Mouse (Mus musculus) midbrain, postnatal 0 days (tissue): ENCODE data around the gene Trip10. TPM values are rescaled to one million over a fixed set of nuclear protein-coding genes. Genes with fewer than 3 reads are reported as not detected.
A peak's percentile ranks its signal among the peaks of the same experiment; 100 is the strongest.

Experiments used
- ATAC-seq: fragments of 200-750 bp; cut with Nextera tagmentation; 2 replicates; pipeline ENCODE4 v1.8.0; 2017; ENCODE audit warnings: moderate number of reproducible peaks, mild to moderate bottlenecking, moderate TSS enrichment, moderate library complexity; ENCODE audit not compliant: low FRiP score
- DNase-seq: peaks from one replicate; pipeline ENCODE4 v3.0.0-alpha.2; 2015; ENCODE audit warnings: low spot score
- H3K27ac ChIP-seq: fragments of 300-500 bp; sonication (generic); 2 replicates; pipeline ENCODE4 v1.5.1; 2014; ENCODE audit warnings: low read depth, mild to moderate bottlenecking, low read length, mixed read lengths
- H3K27me3 ChIP-seq: fragments of 300-500 bp; sonication (generic); 2 replicates; pipeline ENCODE4 v1.6.1; 2014; ENCODE audit warnings: low read length, control low read depth, mixed read lengths; ENCODE audit not compliant: insufficient read depth
- H3K36me3 ChIP-seq: fragments of 300-500 bp; sonication (generic); 2 replicates; pipeline ENCODE4 v1.6.1; 2014; ENCODE audit warnings: low read length, control low read depth, mixed read lengths; ENCODE audit not compliant: insufficient read depth
- H3K4me1 ChIP-seq: fragments of 300-500 bp; sonication (generic); 2 replicates; pipeline ENCODE4 v1.6.1; 2014; ENCODE audit warnings: mild to moderate bottlenecking, control low read depth, antibody characterized with exemption, low read length, mixed read lengths; ENCODE audit not compliant: insufficient read depth
- H3K4me2 ChIP-seq: fragments of 300-500 bp; sonication (generic); 2 replicates; pipeline ENCODE4 v1.6.1; 2014; ENCODE audit warnings: low read depth, mild to moderate bottlenecking, low read length, mixed read lengths; ENCODE audit not compliant: poor library complexity, severe bottlenecking
- H3K4me3 ChIP-seq: fragments of 300-500 bp; sonication (generic); 2 replicates; pipeline ENCODE4 v1.5.1; 2014; ENCODE audit warnings: low read depth, mild to moderate bottlenecking, low read length, moderate library complexity
- H3K9ac ChIP-seq: fragments of 300-500 bp; sonication (generic); replicated peaks from 2 replicates; pipeline ENCODE4 v1.6.1; 2014; ENCODE audit warnings: mild to moderate bottlenecking, low read length, moderate library complexity, mixed read lengths; ENCODE audit not compliant: poor library complexity, severe bottlenecking
- H3K9me3 ChIP-seq: fragments of 300-500 bp; sonication (generic); 2 replicates; pipeline ENCODE4 v1.6.1; 2016; ENCODE audit warnings: low read length, control low read depth
- CTCF ChIP-seq: IDR thresholded peaks from 2 replicates; pipeline ENCODE4 v1.5.1; 2016; ENCODE audit warnings: antibody characterized with exemption, mild to moderate bottlenecking
- WGBS: fragments of 180-500 bp; shearing (Covaris S2); extraction: QIAGEN DNeasy Blood & Tissue Kit; methylation state at CpG from one replicate; pipeline ENCODE4 v1.1.7; 2014; 5-methylcytosine and 5-hydroxymethylcytosine counted together
- polyA plus RNA-seq: library from polyadenylated mRNA; unstranded; fragments of >200 nt; fragmentation: Nextera tagmentation; extraction: Ambion mirVana; gene quantifications from 2 replicates; pipeline ENCODE4 v1.2.1, GENCODE M21; 2015
- total RNA-seq: library from RNA; depleted of rRNA; stranded (reverse); fragments of >200 nt; gene quantifications from 2 replicates; pipeline ENCODE4 v1.2.3, GENCODE M21; 2014

Trip10 gene
- total and polyA plus RNA-seq, 2 experiments from 2014 or later = 3.8 to 5.5 TPM

DNA sequence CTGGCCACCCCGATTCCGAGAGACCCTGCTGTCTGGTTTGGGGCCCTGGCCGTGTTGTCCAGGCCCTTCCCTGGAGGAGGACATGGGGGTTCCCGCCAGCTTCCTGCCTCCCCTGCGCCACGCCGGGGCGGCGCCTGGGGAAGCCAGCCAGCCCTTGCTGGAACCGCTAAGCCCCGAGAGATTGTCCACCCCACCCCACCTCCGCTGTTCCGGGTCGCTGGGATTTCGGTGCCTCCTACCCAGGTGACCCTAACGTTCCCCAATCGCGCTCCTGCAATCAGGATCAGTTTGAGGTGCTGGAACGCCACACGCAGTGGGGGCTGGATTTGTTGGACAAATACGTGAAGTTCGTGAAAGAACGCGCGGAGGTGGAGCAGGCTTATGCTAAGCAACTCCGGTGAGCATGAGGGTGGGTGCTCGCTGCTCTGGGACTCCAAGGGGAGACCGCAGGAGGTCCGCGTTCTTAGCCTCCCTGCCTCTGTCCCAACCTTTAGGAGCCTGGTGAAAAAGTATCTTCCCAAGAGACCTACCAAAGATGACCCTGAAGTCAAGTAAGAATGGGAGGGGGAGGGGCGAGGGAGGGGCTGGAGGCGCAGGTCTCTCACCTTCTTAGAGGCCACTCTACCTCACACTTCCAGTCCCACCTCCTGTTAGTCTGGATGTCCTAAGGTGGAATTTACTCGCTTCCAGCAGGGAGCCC is 1.4 kb downstream of the Trip10 start:
- Histone ChIP-seq H3K9me3 (no peaks in the 10 kb centered on the region), H3K27me3 (peaks cover 8% of the 10 kb centered on the region; the same call in 1 of the 2 replicates), H3K27ac (no peak overlapping the region), H3K4me2 (peak overlapping the region; percentile 98), H3K4me3 (peak overlapping the region; percentile 47), H3K36me3 (no peaks in the 10 kb centered on the region), H3K4me1 (peaks cover 14% of the 10 kb centered on the region; the same call in 1 of the 2 replicates), H3K9ac (peak overlapping the region; percentile 48; the same call in 1 of the 2 replicates)
- ATAC-seq (no peak), DNase-seq (no peak)
- WGBS = 4% methylated on average over 29 of the region's 33 CpGs
- no peak for TF ChIP-seq CTCF

DNA sequence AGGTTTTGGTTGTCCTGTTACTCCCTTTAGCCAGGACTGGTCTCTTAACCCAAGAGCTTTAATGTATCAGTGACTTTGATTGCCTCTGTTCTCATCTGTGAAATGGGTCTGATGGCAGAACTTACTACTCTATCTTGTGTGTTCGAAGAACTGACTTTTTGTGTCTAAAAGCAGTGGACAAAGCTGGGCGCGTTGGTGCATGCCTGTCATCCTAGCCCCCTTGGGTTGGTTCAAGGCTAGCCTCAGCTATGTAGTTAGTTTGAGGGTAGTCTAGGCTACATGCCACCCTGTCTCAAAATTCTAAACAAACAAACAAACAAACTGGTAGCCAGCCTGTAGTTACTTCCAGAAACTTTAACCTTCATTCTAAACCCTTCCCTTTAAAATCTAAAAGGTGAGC is 2.2 kb downstream of the Trip10 start:
- no peak overlapping the region for H3K9ac ChIP-seq
- no peaks in the 10 kb centered on the region for H3K9me3 ChIP-seq
- H3K27ac ChIP-seq = no peak overlapping the region
- no peak for TF ChIP-seq CTCF
- no peak overlapping the region for H3K4me3 ChIP-seq
- peaks cover 14% of the 10 kb centered on the region; the same call in 1 of the 2 replicates for H3K4me1 ChIP-seq
- WGBS = 91% methylated on average over 3 of the region's 3 CpGs
- no peak for DNase-seq
- no peaks in the 10 kb centered on the region for H3K36me3 ChIP-seq
- ATAC-seq = no peak
- H3K27me3 ChIP-seq = peaks cover 8% of the 10 kb centered on the region; the same call in 1 of the 2 replicates
- H3K4me2 ChIP-seq = no peak overlapping the region

- ATAC-seq (no peak), DNase-seq (no peak)
- H3K4me3 ChIP-seq = no peak overlapping the region
- peaks cover 10% of the 10 kb centered on the region; the same call in 1 of the 2 replicates for H3K4me1 ChIP-seq
- 83% methylated on average over 6 of the region's 6 CpGs for WGBS
- no peak overlapping the region for H3K27ac ChIP-seq
- no peaks in the 10 kb centered on the region for H3K36me3 ChIP-seq
- no peaks in the 10 kb centered on the region for H3K9me3 ChIP-seq
- no peak overlapping the region for H3K9ac ChIP-seq
- no peak overlapping the region for H3K4me2 ChIP-seq
- peaks cover 8% of the 10 kb centered on the region; the same call in 1 of the 2 replicates for H3K27me3 ChIP-seq
- TF ChIP-seq CTCF = no peak
Observed at GRCm38 (mm10) chr17:57253306-57253705, 4.1 kb downstream of the Trip10 start.

- Histone ChIP-seq H3K4me1 (0 out of 2 replicates have a peak, but pooled peaks cover under 1% of the 10 kb centered on the region), H3K4me2 (no peak overlapping the region), H3K36me3 (no peaks in the 10 kb centered on the region), H3K9me3 (no peaks in the 10 kb centered on the region), H3K4me3 (no peak overlapping the region), H3K27me3 (no peaks in the 10 kb centered on the region), H3K9ac (no peak overlapping the region), H3K27ac (no peak overlapping the region)
- ATAC-seq = no peak
- 87% methylated on average over 14 of the region's 14 CpGs for WGBS
- no peak for TF ChIP-seq CTCF
- no peak for DNase-seq
Observed at GRCm38 (mm10) chr17:57255354-57255753, 6.1 kb downstream of the Trip10 start.

GRCm38 (mm10) chr17:57256921-57257485 is 7.7 kb downstream of the Trip10 start:
- H3K36me3 ChIP-seq = no peaks in the 10 kb centered on the region
- no peak overlapping the region for H3K27ac ChIP-seq
- H3K4me1 ChIP-seq = no peaks in the 10 kb centered on the region
- TF ChIP-seq CTCF = no peak
- no peaks in the 10 kb centered on the region for H3K27me3 ChIP-seq
- ATAC-seq = no peak
- WGBS = 96% methylated on average over 22 of the region's 22 CpGs
- no peak overlapping the region for H3K4me3 ChIP-seq
- no peak for DNase-seq
- H3K9ac ChIP-seq = no peak overlapping the region
- no peak overlapping the region for H3K4me2 ChIP-seq
- no peaks in the 10 kb centered on the region for H3K9me3 ChIP-seq

GRCm38 (mm10) chr17:57258191-57258590 is 8.9 kb downstream of the Trip10 start:
- no peaks in the 10 kb centered on the region for H3K9me3 ChIP-seq
- H3K27ac ChIP-seq = no peak overlapping the region
- no peak overlapping the region for H3K9ac ChIP-seq
- no peak for DNase-seq
- no peak for TF ChIP-seq CTCF
- H3K4me1 ChIP-seq = no peaks in the 10 kb centered on the region
- WGBS = 90% methylated on average over 3 of the region's 3 CpGs
- no peaks in the 10 kb centered on the region for H3K36me3 ChIP-seq
- no peak overlapping the region for H3K4me2 ChIP-seq
- no peaks in the 10 kb centered on the region for H3K27me3 ChIP-seq
- H3K4me3 ChIP-seq = no peak overlapping the region
- no peak for ATAC-seq
